Mouse (Mus musculus) liver, embryonic 13.5 days (tissue): Measurements from ENCODE around the gene Slc2a1. TPM values are rescaled to one million over a fixed set of nuclear protein-coding genes. Genes with fewer than 3 reads are reported as not detected.

ENCODE experiments used
- ATAC-seq: fragments of 200-750 bp; cut with Nextera tagmentation; 2 replicates; pipeline ENCODE4 v1.8.0; 2017; ENCODE audit warnings: low read depth, mild to moderate bottlenecking, moderate number of reproducible peaks, moderate library complexity
- DNase-seq: peaks from one replicate; pipeline ENCODE4 v3.0.0; 2022
- H3K27ac ChIP-seq: fragments of 300-500 bp; sonication (generic); 2 replicates; pipeline ENCODE4 v1.5.1; 2015; ENCODE audit warnings: moderate library complexity, mild to moderate bottlenecking, inconsistent platforms
- H3K27me3 ChIP-seq: fragments of 300-500 bp; sonication (generic); 2 replicates; pipeline ENCODE4 v1.6.1; 2015; ENCODE audit warnings: mild to moderate bottlenecking, inconsistent platforms
- H3K36me3 ChIP-seq: fragments of 300-500 bp; sonication (generic); 2 replicates; pipeline ENCODE4 v1.6.1; 2015; ENCODE audit warnings: mild to moderate bottlenecking, inconsistent platforms
- H3K4me1 ChIP-seq: fragments of 300-500 bp; sonication (generic); replicated peaks from 2 replicates; pipeline ENCODE4 v1.6.1; 2015; ENCODE audit warnings: inconsistent platforms
- H3K4me2 ChIP-seq: fragments of 300-500 bp; sonication (generic); 2 replicates; pipeline ENCODE4 v1.6.1; 2015; ENCODE audit warnings: inconsistent platforms, mild to moderate bottlenecking, moderate library complexity
- H3K4me3 ChIP-seq: fragments of 300-500 bp; sonication (generic); replicated peaks from 2 replicates; pipeline ENCODE4 v1.5.1; 2015; ENCODE audit warnings: mild to moderate bottlenecking, inconsistent platforms
- H3K9ac ChIP-seq: fragments of 300-500 bp; sonication (generic); 2 replicates; pipeline ENCODE4 v1.6.1; 2015; ENCODE audit warnings: mild to moderate bottlenecking, inconsistent platforms
- H3K9me3 ChIP-seq: fragments of 300-500 bp; sonication (generic); replicated peaks from 2 replicates; pipeline ENCODE4 v1.6.1; 2016; ENCODE audit warnings: inconsistent platforms
- WGBS: fragments of 180-500 bp; shearing (Covaris S2); methylation state at CpG from one replicate; pipeline ENCODE4 v1.1.7; 2015; ENCODE audit not compliant: insufficient replicate concordance; 5-methylcytosine and 5-hydroxymethylcytosine counted together
- polyA plus RNA-seq: library from polyadenylated mRNA; unstranded; fragments of >200 nt; fragmentation: Nextera tagmentation; extraction: Ambion mirVana; gene quantifications from 2 replicates; pipeline ENCODE4 v1.2.1, GENCODE M21; 2015

Slc2a1 gene
- polyA plus RNA-seq, 1 experiment from 2014 or later: 272 TPM

- H3K9ac ChIP-seq: 0 out of 2 replicates have a peak overlapping the region, but pooled peaks have one; percentile 31
- no peak for DNase-seq
- ATAC-seq: no peak
- peaks cover 39% of the 10 kb centered on the region for H3K4me1 ChIP-seq
- H3K9me3 ChIP-seq: no peaks in the 10 kb centered on the region
- H3K4me3 ChIP-seq: no peak overlapping the region
- no peaks in the 10 kb centered on the region for H3K36me3 ChIP-seq
- H3K4me2 ChIP-seq: no peak overlapping the region
- H3K27me3 ChIP-seq: peaks cover 32% of the 10 kb centered on the region
- 62% methylated on average over 8 of the region's 8 CpGs for WGBS
- H3K27ac ChIP-seq: no peak overlapping the region; the same call in 1 of the 2 replicates
Measured at GRCm38 (mm10) chr4:119098216-119099210, 10.0 kb upstream of the Slc2a1 start.

- Histone ChIP-seq H3K4me3 (no peak overlapping the region), H3K9me3 (no peaks in the 10 kb centered on the region), H3K36me3 (no peaks in the 10 kb centered on the region), H3K9ac (no peak overlapping the region), H3K27me3 (peaks cover 9% of the 10 kb centered on the region), H3K4me2 (no peak overlapping the region), H3K4me1 (peaks cover 65% of the 10 kb centered on the region), H3K27ac (no peak overlapping the region)
- WGBS: 85% methylated on average over 3 of the region's 3 CpGs
- no peak for DNase-seq
- ATAC-seq: no peak
Measured at GRCm38 (mm10) chr4:119101392-119101791, 7.1 kb upstream of the Slc2a1 start.

DNA sequence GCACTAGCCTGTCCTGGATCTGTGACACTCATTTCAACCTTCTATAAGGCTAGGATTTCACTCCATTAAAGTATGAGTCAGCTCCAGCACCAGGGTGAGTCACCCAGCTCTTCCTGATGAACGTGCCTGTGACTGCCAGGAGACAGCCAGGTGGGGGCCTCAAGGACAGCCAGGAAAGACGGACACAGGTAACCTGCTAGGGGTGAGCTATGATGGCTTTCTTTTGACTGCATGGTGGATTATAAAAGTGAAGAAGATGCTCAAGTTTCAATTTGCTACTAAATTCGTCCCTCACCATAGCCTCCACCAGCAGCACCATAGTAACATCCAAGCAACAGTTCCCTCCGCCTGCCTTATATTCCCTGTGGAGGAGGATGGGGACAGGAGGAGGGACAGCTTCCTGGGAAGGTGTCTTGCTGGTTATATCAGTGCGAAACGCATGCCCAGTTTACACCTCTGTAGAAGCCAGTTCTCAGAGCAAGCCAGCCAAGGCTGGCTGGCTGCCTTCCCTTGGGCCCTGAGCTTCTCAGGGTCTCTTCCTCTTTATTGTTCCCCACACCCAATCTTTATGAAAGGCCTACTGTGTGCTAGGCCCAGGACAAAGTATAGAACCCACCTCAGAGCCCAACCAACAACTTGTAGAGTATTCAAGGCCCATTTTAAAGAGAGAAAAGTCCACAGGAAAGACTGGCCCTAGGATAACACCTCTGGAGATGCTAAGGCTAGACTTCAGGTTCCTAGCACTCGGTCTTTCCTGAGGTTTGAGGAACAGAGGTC, 6.0 kb upstream of the Slc2a1 start:
- H3K4me2 ChIP-seq: no peak overlapping the region
- H3K4me3 ChIP-seq: no peak overlapping the region
- no peaks in the 10 kb centered on the region for H3K9me3 ChIP-seq
- H3K36me3 ChIP-seq: no peaks in the 10 kb centered on the region
- WGBS: 77% methylated on average over 7 of the region's 7 CpGs
- no peak for DNase-seq
- peaks cover 5% of the 10 kb centered on the region; the same call in 1 of the 2 replicates for H3K27me3 ChIP-seq
- peaks cover 69% of the 10 kb centered on the region for H3K4me1 ChIP-seq
- 0 out of 2 replicates have a peak overlapping the region, but pooled peaks have one; percentile 22 for H3K9ac ChIP-seq
- H3K27ac ChIP-seq: peak overlapping the region; percentile 51
- ATAC-seq: no peak

- WGBS: 31% methylated on average over 4 of the region's 4 CpGs
- DNase-seq (peak; percentile 50), ATAC-seq (peak; percentile 19; the same call in 1 of the 2 replicates)
- H3K4me3 ChIP-seq: peak overlapping the region; percentile 54
- H3K4me2 ChIP-seq: peak overlapping the region; percentile 69
- H3K9me3 ChIP-seq: no peaks in the 10 kb centered on the region
- H3K36me3 ChIP-seq: peaks cover 1% of the 10 kb centered on the region
- peak overlapping the region; percentile 95 for H3K27ac ChIP-seq
- peaks cover 5% of the 10 kb centered on the region; the same call in 1 of the 2 replicates for H3K27me3 ChIP-seq
- H3K4me1 ChIP-seq: peaks cover 73% of the 10 kb centered on the region
- peak overlapping the region; percentile 97 for H3K9ac ChIP-seq
Measured at GRCm38 (mm10) chr4:119104847-119105246, 3.7 kb upstream of the Slc2a1 start.

- Histone ChIP-seq H3K4me1 (peaks cover 81% of the 10 kb centered on the region), H3K27ac (peak overlapping the region; percentile 95), H3K4me3 (peak overlapping the region; percentile 54), H3K9ac (peak overlapping the region; percentile 97), H3K4me2 (peak overlapping the region; percentile 69), H3K36me3 (peaks cover 10% of the 10 kb centered on the region), H3K9me3 (no peaks in the 10 kb centered on the region), H3K27me3 (peaks cover 5% of the 10 kb centered on the region; the same call in 1 of the 2 replicates)
- under 1% methylated on average over 18 of the region's 18 CpGs for WGBS
- DNase-seq (peak; percentile 92), ATAC-seq (peak; percentile 78)
Measured at GRCm38 (mm10) chr4:119105704-119106103, 2.8 kb upstream of the Slc2a1 start.

DNA sequence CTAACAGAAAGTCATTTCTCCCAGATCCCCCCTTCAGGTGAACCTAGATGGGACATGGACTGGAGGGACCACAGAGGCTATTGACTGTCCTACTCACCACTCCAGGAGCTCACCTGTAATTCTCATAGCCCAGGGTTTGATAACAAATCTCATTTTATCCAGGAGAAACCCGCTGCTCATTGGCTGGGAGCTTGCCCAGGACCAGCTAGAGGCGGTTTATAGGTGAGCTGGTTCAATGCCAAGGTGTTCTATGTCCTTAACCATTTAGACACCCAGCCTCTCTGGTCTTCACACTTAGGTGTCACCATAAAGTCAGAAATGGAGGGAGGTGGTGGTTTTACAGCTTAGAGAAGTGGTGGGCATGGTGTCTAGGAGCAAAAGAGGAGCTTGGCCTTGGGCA, 644 bp upstream of the Slc2a1 start:
- H3K9me3 ChIP-seq: no peaks in the 10 kb centered on the region
- peak overlapping the region; percentile 95 for H3K4me3 ChIP-seq
- peaks cover 31% of the 10 kb centered on the region for H3K36me3 ChIP-seq
- ATAC-seq (no peak), DNase-seq (no peak)
- 81% methylated on average over 2 of the region's 2 CpGs for WGBS
- peaks cover 90% of the 10 kb centered on the region for H3K4me1 ChIP-seq
- peak overlapping the region; percentile 97 for H3K9ac ChIP-seq
- peak overlapping the region; percentile 69 for H3K4me2 ChIP-seq
- H3K27ac ChIP-seq: peak overlapping the region; percentile 95
- peaks cover 5% of the 10 kb centered on the region; the same call in 1 of the 2 replicates for H3K27me3 ChIP-seq

GRCm38 (mm10) chr4:119109640-119110039, 1.1 kb downstream of the Slc2a1 start:
- DNase-seq (no peak), ATAC-seq (no peak)
- peak overlapping the region; percentile 95 for H3K27ac ChIP-seq
- H3K27me3 ChIP-seq: peaks cover 5% of the 10 kb centered on the region; the same call in 1 of the 2 replicates
- peaks cover 90% of the 10 kb centered on the region for H3K4me1 ChIP-seq
- 18% methylated on average over 11 of the region's 11 CpGs for WGBS
- peak overlapping the region; percentile 69 for H3K4me2 ChIP-seq
- peaks cover 49% of the 10 kb centered on the region for H3K36me3 ChIP-seq
- H3K9ac ChIP-seq: peak overlapping the region; percentile 97
- peak overlapping the region; percentile 95 for H3K4me3 ChIP-seq
- no peaks in the 10 kb centered on the region for H3K9me3 ChIP-seq

GRCm38 (mm10) chr4:119110512-119110911, 2.0 kb downstream of the Slc2a1 start:
- no peak for ATAC-seq

DNA sequence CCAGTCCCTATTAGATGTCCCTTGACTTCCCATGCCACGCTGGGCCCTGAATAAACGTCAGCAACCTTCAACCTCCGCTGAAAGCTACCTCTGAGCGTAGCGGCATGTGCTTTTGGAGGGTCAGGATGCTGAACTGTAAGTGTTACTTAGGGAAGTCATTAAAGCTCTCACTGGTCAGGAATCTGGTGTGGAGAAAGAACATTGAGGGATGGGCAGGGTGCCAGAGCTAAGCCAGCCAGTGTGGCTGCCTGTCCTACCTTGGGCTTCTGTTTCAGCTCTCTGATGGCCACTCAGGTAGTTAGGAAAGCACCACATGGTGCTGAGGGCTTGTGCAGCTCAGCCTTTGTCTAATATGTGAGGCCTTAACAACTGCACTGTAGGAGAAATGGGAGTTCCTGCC, 2.9 kb downstream of the Slc2a1 start:
- H3K27ac ChIP-seq: peak overlapping the region; percentile 95
- H3K9me3 ChIP-seq: no peaks in the 10 kb centered on the region
- peaks cover 67% of the 10 kb centered on the region for H3K36me3 ChIP-seq
- ATAC-seq (no peak), DNase-seq (no peak)
- H3K9ac ChIP-seq: peak overlapping the region; percentile 97
- H3K27me3 ChIP-seq: peaks cover 3% of the 10 kb centered on the region; the same call in 1 of the 2 replicates
- H3K4me3 ChIP-seq: peak overlapping the region; percentile 95
- 83% methylated on average over 5 of the region's 5 CpGs for WGBS
- peak overlapping the region; percentile 69 for H3K4me2 ChIP-seq
- H3K4me1 ChIP-seq: peaks cover 90% of the 10 kb centered on the region

More at GRCm38 (mm10) chr4:119110512-119110911, 2.0 kb downstream of the Slc2a1 start:
- DNase-seq: no peak
- H3K9me3 ChIP-seq: no peaks in the 10 kb centered on the region
- H3K4me1 ChIP-seq: peaks cover 90% of the 10 kb centered on the region
- peak overlapping the region; percentile 95 for H3K4me3 ChIP-seq
- 71% methylated on average over 5 of the region's 5 CpGs for WGBS
- H3K36me3 ChIP-seq: peaks cover 58% of the 10 kb centered on the region
- peaks cover 5% of the 10 kb centered on the region; the same call in 1 of the 2 replicates for H3K27me3 ChIP-seq
- peak overlapping the region; percentile 97 for H3K9ac ChIP-seq
- peak overlapping the region; percentile 69 for H3K4me2 ChIP-seq
- H3K27ac ChIP-seq: peak overlapping the region; percentile 95

DNA sequence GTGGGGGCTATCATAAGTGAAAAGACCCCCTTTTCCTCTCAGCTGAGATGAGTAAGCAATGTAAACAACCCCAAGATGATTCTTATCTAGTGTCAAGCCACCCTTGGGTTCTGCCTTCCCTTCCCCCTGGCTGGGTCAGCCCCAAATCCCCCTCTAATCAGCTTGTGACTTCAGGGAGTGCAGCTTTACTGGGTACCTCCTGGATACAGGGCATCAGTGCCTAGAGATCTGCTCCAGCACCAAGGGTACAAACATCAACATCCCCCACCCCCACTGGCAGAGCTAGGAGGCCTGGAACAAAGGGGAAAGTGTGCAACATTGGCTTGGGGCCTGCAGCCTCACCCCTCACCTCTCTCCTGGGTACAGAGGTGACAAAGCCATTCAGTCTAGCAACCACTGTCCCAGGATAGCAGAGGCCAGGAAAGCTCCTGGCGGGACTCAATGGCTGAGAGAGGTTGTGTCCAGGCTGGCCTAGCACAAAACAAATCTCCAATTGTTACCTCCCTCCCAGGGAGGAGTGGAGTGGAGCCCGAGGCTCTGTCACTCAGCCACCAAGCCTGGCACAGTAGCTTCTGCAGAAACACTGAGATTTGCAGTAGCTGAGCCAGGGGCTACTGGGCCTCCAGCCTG, 3.9 kb downstream of the Slc2a1 start:
- Histone ChIP-seq H3K36me3 (peaks cover 76% of the 10 kb centered on the region), H3K9me3 (no peaks in the 10 kb centered on the region), H3K4me2 (peak overlapping the region; percentile 69), H3K9ac (peak overlapping the region; percentile 97), H3K27ac (peak overlapping the region; percentile 95), H3K4me1 (peaks cover 90% of the 10 kb centered on the region), H3K27me3 (no peaks in the 10 kb centered on the region), H3K4me3 (peak overlapping the region; percentile 95)
- WGBS: 74% methylated on average over 2 of the region's 2 CpGs
- ATAC-seq (no peak), DNase-seq (no peak)
